Mouse (Mus musculus): Measurements from ENCODE around the gene Inpp5a. TPM values are rescaled to one million over a fixed set of nuclear protein-coding genes. Genes with fewer than 3 reads are reported as not detected.

Gene Inpp5a
- polyA plus RNA-seq, 1 experiment from 2014 or later: 17.4 TPM

GRCm38 (mm10) chr7:139559659-139560058 is 170.8 kb downstream of the Inpp5a start:
- H3K9me3 ChIP-seq (ENCODE audit: control insufficient read depth, low read length): no peaks in the 10 kb centered on the region
- H3K4me2 ChIP-seq (ENCODE audit: low read length): no peak overlapping the region
- peaks cover 24% of the 10 kb centered on the region for H3K27me3 ChIP-seq (replicated peaks; ENCODE audit: control insufficient read depth, insufficient read depth, low read length)
- H3K4me1 ChIP-seq (ENCODE audit: control insufficient read depth, insufficient read depth, low read depth, low read length): peaks cover 9% of the 10 kb centered on the region
- ATAC-seq: no peak
- 95% methylated on average over 10 of the region's 10 CpGs for WGBS
- no peak overlapping the region for H3K27ac ChIP-seq (ENCODE audit: low read depth, low read length)
- H3K9ac ChIP-seq (ENCODE audit: low read depth, low read length): no peak overlapping the region
- no peak overlapping the region for H3K4me3 ChIP-seq (ENCODE audit: low read length)
- H3K36me3 ChIP-seq (ENCODE audit: control insufficient read depth, insufficient read depth, low read length): no peaks in the 10 kb centered on the region

- no peaks in the 10 kb centered on the region for H3K9me3 ChIP-seq (ENCODE audit: control insufficient read depth, low read length)
- WGBS: 74% methylated on average over 4 of the region's 4 CpGs
- H3K4me1 ChIP-seq (ENCODE audit: control insufficient read depth, insufficient read depth, low read depth, low read length): no peaks in the 10 kb centered on the region
- H3K36me3 ChIP-seq (ENCODE audit: control insufficient read depth, insufficient read depth, low read length): no peaks in the 10 kb centered on the region
- no peak overlapping the region for H3K27ac ChIP-seq (ENCODE audit: low read depth, low read length)
- H3K4me3 ChIP-seq (ENCODE audit: low read length): no peak overlapping the region
- no peak for ATAC-seq
- H3K9ac ChIP-seq (ENCODE audit: low read depth, low read length): no peak overlapping the region
- peaks cover 18% of the 10 kb centered on the region for H3K27me3 ChIP-seq (replicated peaks; ENCODE audit: control insufficient read depth, insufficient read depth, low read length)
- H3K4me2 ChIP-seq (ENCODE audit: low read length): no peak overlapping the region
Observed at GRCm38 (mm10) chr7:139563425-139563824, 174.5 kb downstream of the Inpp5a start.

GRCm38 (mm10) chr7:139564161-139564560 is 175.3 kb downstream of the Inpp5a start:
- H3K36me3 ChIP-seq (ENCODE audit: control insufficient read depth, insufficient read depth, low read length): no peaks in the 10 kb centered on the region
- H3K27ac ChIP-seq (ENCODE audit: low read depth, low read length): no peak overlapping the region
- no peak overlapping the region for H3K4me3 ChIP-seq (ENCODE audit: low read length)
- no peaks in the 10 kb centered on the region for H3K9me3 ChIP-seq (ENCODE audit: control insufficient read depth, low read length)
- H3K27me3 ChIP-seq (replicated peaks; ENCODE audit: control insufficient read depth, insufficient read depth, low read length): peaks cover 13% of the 10 kb centered on the region; the same call in 1 of the 2 replicates
- no peak for ATAC-seq
- WGBS: 96% methylated on average over 2 of the region's 2 CpGs
- H3K4me2 ChIP-seq (ENCODE audit: low read length): no peak overlapping the region
- no peak overlapping the region for H3K9ac ChIP-seq (ENCODE audit: low read depth, low read length)
- H3K4me1 ChIP-seq (ENCODE audit: control insufficient read depth, insufficient read depth, low read depth, low read length): no peaks in the 10 kb centered on the region

GRCm38 (mm10) chr7:139565998-139566397 is 177.1 kb downstream of the Inpp5a start:
- H3K27me3 ChIP-seq (replicated peaks; ENCODE audit: control insufficient read depth, insufficient read depth, low read length): peaks cover 3% of the 10 kb centered on the region
- H3K4me3 ChIP-seq (ENCODE audit: low read length): no peak overlapping the region
- no peaks in the 10 kb centered on the region for H3K9me3 ChIP-seq (ENCODE audit: control insufficient read depth, low read length)
- no peak for ATAC-seq
- H3K9ac ChIP-seq (ENCODE audit: low read depth, low read length): no peak overlapping the region
- no peaks in the 10 kb centered on the region; the same call in 1 of the 2 replicates for H3K36me3 ChIP-seq (ENCODE audit: control insufficient read depth, insufficient read depth, low read length)
- WGBS: 66% methylated on average over 6 of the region's 6 CpGs
- H3K4me2 ChIP-seq (ENCODE audit: low read length): no peak overlapping the region
- no peaks in the 10 kb centered on the region for H3K4me1 ChIP-seq (ENCODE audit: control insufficient read depth, insufficient read depth, low read depth, low read length)
- no peak overlapping the region for H3K27ac ChIP-seq (ENCODE audit: low read depth, low read length)

- Histone ChIP-seq H3K9me3 (ENCODE audit: control insufficient read depth, low read length) (no peaks in the 10 kb centered on the region), H3K27me3 (replicated peaks; ENCODE audit: control insufficient read depth, insufficient read depth, low read length) (peaks cover 5% of the 10 kb centered on the region), H3K4me2 (ENCODE audit: low read length) (no peak overlapping the region), H3K36me3 (ENCODE audit: control insufficient read depth, insufficient read depth, low read length) (no peaks in the 10 kb centered on the region; the same call in 1 of the 2 replicates), H3K27ac (ENCODE audit: low read depth, low read length) (no peak overlapping the region), H3K9ac (ENCODE audit: low read depth, low read length) (no peak overlapping the region), H3K4me3 (ENCODE audit: low read length) (no peak overlapping the region), H3K4me1 (ENCODE audit: control insufficient read depth, insufficient read depth, low read depth, low read length) (no peaks in the 10 kb centered on the region)
- WGBS: 67% methylated on average over 8 of the region's 8 CpGs
- peak; percentile 58; the same call in 1 of the 2 replicates for ATAC-seq
Observed at GRCm38 (mm10) chr7:139566533-139566932, 177.6 kb downstream of the Inpp5a start.

- Histone ChIP-seq H3K4me2 (ENCODE audit: low read length) (no peak overlapping the region), H3K9me3 (ENCODE audit: control insufficient read depth, low read length) (no peaks in the 10 kb centered on the region), H3K27ac (ENCODE audit: low read depth, low read length) (no peak overlapping the region), H3K36me3 (ENCODE audit: control insufficient read depth, insufficient read depth, low read length) (no peaks in the 10 kb centered on the region; the same call in 1 of the 2 replicates), H3K4me3 (ENCODE audit: low read length) (no peak overlapping the region), H3K9ac (ENCODE audit: low read depth, low read length) (no peak overlapping the region), H3K27me3 (replicated peaks; ENCODE audit: control insufficient read depth, insufficient read depth, low read length) (peaks cover 8% of the 10 kb centered on the region), H3K4me1 (ENCODE audit: control insufficient read depth, insufficient read depth, low read depth, low read length) (no peaks in the 10 kb centered on the region)
- no peak for ATAC-seq
- 93% methylated on average over 5 of the region's 5 CpGs for WGBS
Observed at GRCm38 (mm10) chr7:139570788-139571187, 181.9 kb downstream of the Inpp5a start.

- Histone ChIP-seq H3K9me3 (ENCODE audit: control insufficient read depth, low read length) (no peaks in the 10 kb centered on the region), H3K36me3 (ENCODE audit: control insufficient read depth, insufficient read depth, low read length) (no peaks in the 10 kb centered on the region; the same call in 1 of the 2 replicates), H3K4me2 (ENCODE audit: low read length) (no peak overlapping the region), H3K27ac (ENCODE audit: low read depth, low read length) (no peak overlapping the region), H3K27me3 (replicated peaks; ENCODE audit: control insufficient read depth, insufficient read depth, low read length) (peaks cover 23% of the 10 kb centered on the region), H3K9ac (ENCODE audit: low read depth, low read length) (no peak overlapping the region), H3K4me1 (ENCODE audit: control insufficient read depth, insufficient read depth, low read depth, low read length) (no peaks in the 10 kb centered on the region), H3K4me3 (ENCODE audit: low read length) (no peak overlapping the region)
- WGBS: 80% methylated on average over 3 of the region's 3 CpGs
- no peak for ATAC-seq
Observed at GRCm38 (mm10) chr7:139572665-139573064, 183.8 kb downstream of the Inpp5a start.

GRCm38 (mm10) chr7:139576064-139576686 is 187.3 kb downstream of the Inpp5a start:
- H3K9ac ChIP-seq (ENCODE audit: low read depth, low read length): no peak overlapping the region
- H3K36me3 ChIP-seq (ENCODE audit: control insufficient read depth, insufficient read depth, low read length): no peaks in the 10 kb centered on the region
- 0 out of 2 replicates have a peak, but pooled peaks cover under 1% of the 10 kb centered on the region for H3K4me1 ChIP-seq (ENCODE audit: control insufficient read depth, insufficient read depth, low read depth, low read length)
- no peak overlapping the region for H3K4me3 ChIP-seq (ENCODE audit: low read length)
- ATAC-seq: 0 out of 2 replicates have a peak, but pooled peaks have one; percentile 5
- no peak overlapping the region for H3K27ac ChIP-seq (ENCODE audit: low read depth, low read length)
- H3K9me3 ChIP-seq (ENCODE audit: control insufficient read depth, low read length): no peaks in the 10 kb centered on the region
- H3K27me3 ChIP-seq (replicated peaks; ENCODE audit: control insufficient read depth, insufficient read depth, low read length): peaks cover 48% of the 10 kb centered on the region
- WGBS: 62% methylated on average over 16 of the region's 16 CpGs
- H3K4me2 ChIP-seq (ENCODE audit: low read length): no peak overlapping the region

GRCm38 (mm10) chr7:139579261-139579905 is 190.5 kb downstream of the Inpp5a start:
- no peak overlapping the region for H3K9ac ChIP-seq (ENCODE audit: low read depth, low read length)
- H3K4me1 ChIP-seq (ENCODE audit: control insufficient read depth, insufficient read depth, low read depth, low read length): peaks cover 16% of the 10 kb centered on the region
- H3K27me3 ChIP-seq (replicated peaks; ENCODE audit: control insufficient read depth, insufficient read depth, low read length): peaks cover 62% of the 10 kb centered on the region
- no peak overlapping the region for H3K27ac ChIP-seq (ENCODE audit: low read depth, low read length)
- H3K4me2 ChIP-seq (ENCODE audit: low read length): no peak overlapping the region
- WGBS: 64% methylated on average over 21 of the region's 21 CpGs
- no peak for ATAC-seq
- H3K36me3 ChIP-seq (ENCODE audit: control insufficient read depth, insufficient read depth, low read length): no peaks in the 10 kb centered on the region
- H3K9me3 ChIP-seq (ENCODE audit: control insufficient read depth, low read length): no peaks in the 10 kb centered on the region
- H3K4me3 ChIP-seq (ENCODE audit: low read length): no peak overlapping the region
